Mouse (Mus musculus) lung, embryonic 16.5 days (tissue): ENCODE data around the gene Olfr893. TPM values are rescaled to one million over a fixed set of nuclear protein-coding genes. Genes with fewer than 3 reads are reported as not detected.
"Not testable (repeated sequence)": the region's sequence is repeated elsewhere in the genome, so short reads cannot be mapped to it uniquely, and the experiment has no call there.

Experiments
- ATAC-seq: fragments of 200-750 bp; cut with Nextera tagmentation; 2 replicates; pipeline ENCODE4 v1.8.0; 2017; ENCODE audit warnings: low read depth, mild to moderate bottlenecking, moderate library complexity
- H3K27ac ChIP-seq: fragments of 300-500 bp; sonication (generic); 2 replicates; pipeline ENCODE4 v1.5.1; 2014; ENCODE audit warnings: mild to moderate bottlenecking, control low read depth, low read length
- H3K27me3 ChIP-seq: fragments of 300-500 bp; sonication (generic); 2 replicates; pipeline ENCODE4 v1.6.1; 2014; ENCODE audit warnings: low read depth, low read length, mixed read lengths; ENCODE audit not compliant: control insufficient read depth, insufficient read depth
- H3K36me3 ChIP-seq: fragments of 300-500 bp; sonication (generic); 2 replicates; pipeline ENCODE4 v1.6.1; 2014; ENCODE audit warnings: low read length; ENCODE audit not compliant: control insufficient read depth, insufficient read depth
- H3K4me1 ChIP-seq: fragments of 300-500 bp; sonication (generic); replicated peaks from 2 replicates; pipeline ENCODE4 v1.6.1; 2014; ENCODE audit warnings: low read length, mixed read lengths; ENCODE audit not compliant: control insufficient read depth, insufficient read depth
- H3K4me2 ChIP-seq: fragments of 300-500 bp; sonication (generic); 2 replicates; pipeline ENCODE4 v1.6.1; 2014; ENCODE audit warnings: low read depth, low read length, control low read depth
- H3K4me3 ChIP-seq: fragments of 300-500 bp; sonication (generic); 2 replicates; pipeline ENCODE4 v1.5.1; 2014; ENCODE audit warnings: mild to moderate bottlenecking, low read length, control low read depth
- H3K9ac ChIP-seq: fragments of 300-500 bp; sonication (generic); 2 replicates; pipeline ENCODE4 v1.6.1; 2014; ENCODE audit warnings: low read length, control low read depth
- H3K9me3 ChIP-seq: fragments of 300-500 bp; sonication (generic); 2 replicates; pipeline ENCODE4 v1.6.1; 2016; ENCODE audit warnings: low read length; ENCODE audit not compliant: control insufficient read depth
- WGBS: fragments of 180-500 bp; shearing (Covaris S2); extraction: QIAGEN DNeasy Blood & Tissue Kit; methylation state at CpG from one replicate; pipeline ENCODE4 v1.1.7; 2014; 5-methylcytosine and 5-hydroxymethylcytosine counted together
- polyA plus RNA-seq: library from polyadenylated mRNA; unstranded; fragments of >200 nt; fragmentation: Nextera tagmentation; extraction: Ambion mirVana; gene quantifications from 2 replicates; pipeline ENCODE4 v1.2.1, GENCODE M21; 2015

Olfr893 gene
- polyA plus RNA-seq = not detected in 2 replicates

DNA sequence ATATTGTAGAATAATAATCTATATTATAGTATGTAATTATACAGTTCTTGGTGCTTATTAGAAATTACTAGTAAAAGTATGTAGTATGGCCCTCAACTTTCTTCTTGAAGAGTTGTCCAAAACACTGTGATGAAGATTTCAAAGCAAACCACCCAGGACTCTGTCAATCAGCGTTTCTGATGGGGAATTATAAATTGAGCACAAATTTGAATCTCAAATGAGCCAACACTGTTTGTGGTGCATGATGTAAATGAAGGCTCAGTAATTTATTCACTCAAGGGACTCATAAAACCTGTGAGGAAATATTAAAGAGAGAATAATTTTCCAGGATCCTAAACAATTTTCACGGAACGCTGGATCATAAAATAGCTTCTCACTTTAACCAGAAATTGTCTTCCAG, at the start of gene Olfr893:
Olfr893 (plus strand) TSS at position 301 of the 400 bp plus-strand sequence.
- Histone ChIP-seq H3K36me3 (no peaks in the 10 kb centered on the region), H3K4me3 (no peak within 1 kb of the TSS), H3K27ac (no peak within 1 kb of the TSS), H3K4me2 (no peak within 1 kb of the TSS), H3K9me3 (no peaks in the 10 kb centered on the region), H3K9ac (no peak within 1 kb of the TSS), H3K4me1 (no peaks in the 10 kb centered on the region), H3K27me3 (no peaks in the 10 kb centered on the region)
- WGBS = 90% methylated on average over 3 of the region's 3 CpGs
- ATAC-seq = no peak

DNA sequence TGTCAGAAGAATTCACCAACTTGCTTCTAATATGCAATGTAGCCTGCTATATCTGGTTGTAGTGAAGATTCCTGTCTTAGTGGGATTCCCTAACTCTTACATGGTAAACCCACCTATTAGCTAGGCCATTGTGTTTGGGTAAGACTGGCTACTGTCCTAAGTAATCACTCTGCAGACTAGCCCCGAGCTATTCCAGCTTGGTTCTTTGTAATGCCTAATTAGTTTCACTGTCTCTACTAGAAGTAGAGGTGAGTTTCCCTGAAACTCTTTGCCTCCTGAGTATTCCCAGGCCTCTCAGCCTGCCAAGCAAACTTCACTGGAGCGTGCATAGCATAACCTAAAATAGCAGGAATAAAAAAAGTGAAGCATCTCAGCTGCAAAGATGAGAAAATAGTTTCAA, 39.8 kb upstream of the Olfr893 start:
- H3K4me1 ChIP-seq, H3K4me3 ChIP-seq, H3K9me3 ChIP-seq, ATAC-seq, H3K27ac ChIP-seq, H3K9ac ChIP-seq, H3K4me2 ChIP-seq, H3K36me3 ChIP-seq, H3K27me3 ChIP-seq: not testable (repeated sequence)
- 53% methylated on average over 2 of the region's 2 CpGs for WGBS

DNA sequence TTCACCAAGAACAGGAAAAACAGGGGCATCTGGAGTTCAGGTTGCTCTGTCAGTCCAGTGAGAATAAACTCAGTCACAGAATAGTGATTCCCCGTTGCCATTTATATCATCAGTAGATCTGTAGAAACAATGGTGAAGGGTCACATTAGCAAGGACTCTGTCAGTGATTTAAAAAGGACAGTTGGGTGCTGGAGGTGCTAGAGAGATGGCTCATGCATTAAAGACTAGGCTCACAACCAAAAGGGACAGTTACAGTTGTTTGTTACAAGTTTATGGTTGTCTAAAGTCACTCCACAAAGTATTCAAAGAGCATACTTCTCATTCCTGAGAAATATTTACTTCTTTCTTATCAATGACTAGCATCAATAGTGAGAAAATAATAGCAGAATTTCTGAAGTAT, 27.4 kb upstream of the Olfr893 start, which contains the start of gene Olfr891:
Olfr891 (minus strand) TSS at position 101 of the 400 bp plus-strand sequence.
- no peak within 1 kb of the TSS for H3K27ac ChIP-seq
- no peaks in the 10 kb centered on the region for H3K4me1 ChIP-seq
- H3K4me3 ChIP-seq = no peak within 1 kb of the TSS
- H3K9ac ChIP-seq = no peak within 1 kb of the TSS
- WGBS = 65% methylated on average over 1 of the region's 1 CpGs
- ATAC-seq = no peak
- H3K36me3 ChIP-seq = no peaks in the 10 kb centered on the region
- H3K9me3 ChIP-seq = no peaks in the 10 kb centered on the region
- no peaks in the 10 kb centered on the region for H3K27me3 ChIP-seq
- no peak within 1 kb of the TSS for H3K4me2 ChIP-seq

DNA sequence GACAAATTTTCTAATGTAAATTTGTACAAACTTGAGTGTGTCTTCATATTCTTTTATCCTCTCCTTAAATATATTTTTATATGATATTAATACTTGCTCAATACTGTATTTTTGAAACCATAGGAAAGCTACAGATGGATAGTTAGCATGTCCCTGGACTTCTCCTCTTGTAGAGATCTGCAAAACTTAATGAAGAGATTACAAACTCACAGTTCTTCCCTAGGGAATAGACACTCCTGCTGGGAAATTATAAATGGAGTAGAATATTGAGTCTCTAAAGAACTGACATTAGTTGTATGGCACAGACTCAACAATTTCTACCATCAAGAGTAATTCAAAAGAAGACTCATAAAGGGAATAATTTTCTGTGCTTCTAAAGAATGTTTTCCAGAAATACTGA, 9.6 kb downstream of the Olfr893 start, which contains the start of gene Olfr894:
Olfr894 (plus strand) TSS at position 301 of the 400 bp plus-strand sequence.
- no peaks in the 10 kb centered on the region for H3K9me3 ChIP-seq
- no peak within 1 kb of the TSS for H3K27ac ChIP-seq
- H3K36me3 ChIP-seq = no peaks in the 10 kb centered on the region
- H3K27me3 ChIP-seq = no peaks in the 10 kb centered on the region
- no peak within 1 kb of the TSS for H3K9ac ChIP-seq
- no peak for ATAC-seq
- no peaks in the 10 kb centered on the region for H3K4me1 ChIP-seq
- no peak within 1 kb of the TSS for H3K4me2 ChIP-seq
- H3K4me3 ChIP-seq = no peak within 1 kb of the TSS

DNA sequence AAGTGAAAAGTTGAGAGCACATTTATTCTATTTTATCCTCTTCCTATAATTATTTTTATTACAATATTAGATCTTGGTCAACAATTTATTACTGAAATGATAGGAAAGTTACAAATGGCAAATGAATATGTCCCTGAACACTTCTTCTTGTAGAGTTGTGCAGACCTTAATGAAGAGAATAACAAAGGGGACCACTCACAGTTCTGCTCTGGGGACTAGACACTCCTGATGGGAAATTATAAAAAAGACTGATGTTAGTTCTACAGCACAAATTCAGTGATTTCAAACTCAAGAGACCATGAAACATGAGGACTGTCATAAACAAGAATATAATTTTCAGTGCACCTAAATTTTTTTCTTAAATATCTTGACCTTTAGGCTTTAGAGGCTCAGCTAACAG, 44.3 kb downstream of the Olfr893 start, which contains the start of gene Olfr143:
Olfr143 (plus strand) TSS at position 301 of the 400 bp plus-strand sequence.
- H3K27me3 ChIP-seq = no peaks in the 10 kb centered on the region
- no peak within 1 kb of the TSS for H3K4me3 ChIP-seq
- no peaks in the 10 kb centered on the region for H3K9me3 ChIP-seq
- ATAC-seq = no peak
- H3K4me1 ChIP-seq = no peaks in the 10 kb centered on the region
- H3K27ac ChIP-seq = no peak within 1 kb of the TSS
- H3K36me3 ChIP-seq = no peaks in the 10 kb centered on the region
- no peak within 1 kb of the TSS for H3K4me2 ChIP-seq
- no peak within 1 kb of the TSS for H3K9ac ChIP-seq

Other genes with a start within 250 kb of the Olfr893 start
- not detected in 2 replicates for gene Olfr881, start 216.5 kb upstream of the Olfr893 start, polyA plus RNA-seq
- gene Olfr883, start 182.6 kb upstream of the Olfr893 start, polyA plus RNA-seq = not detected in 2 replicates
- not detected in 2 replicates for gene Olfr884, start 161.8 kb upstream of the Olfr893 start, polyA plus RNA-seq
- not detected in 2 replicates for gene Olfr885, start 147.0 kb upstream of the Olfr893 start, polyA plus RNA-seq
- not detected in 2 replicates for gene Olfr887, start 124.3 kb upstream of the Olfr893 start, polyA plus RNA-seq
- not detected in 2 replicates for gene Olfr888, start 100.2 kb upstream of the Olfr893 start, polyA plus RNA-seq
- gene Olfr889, start 93.2 kb upstream of the Olfr893 start, polyA plus RNA-seq = 0.04 TPM in 1 of 2 replicates, not detected in the other
- not detected in 2 replicates for gene Olfr890, start 65.8 kb upstream of the Olfr893 start, polyA plus RNA-seq
- not detected in 2 replicates for gene Olfr891, start 27.5 kb upstream of the Olfr893 start, polyA plus RNA-seq
- gene Olfr894, start 9.7 kb downstream of the Olfr893 start, polyA plus RNA-seq = not detected in 2 replicates
- not detected in 2 replicates for gene Olfr143, start 44.4 kb downstream of the Olfr893 start, polyA plus RNA-seq
- gene Olfr895, start 59.5 kb downstream of the Olfr893 start, polyA plus RNA-seq = not detected in 2 replicates
- gene Olfr896-ps1, start 82.7 kb downstream of the Olfr893 start, polyA plus RNA-seq = not detected in 2 replicates
- gene Olfr25, start 120.7 kb downstream of the Olfr893 start, polyA plus RNA-seq = not detected in 2 replicates
- not detected in 2 replicates for gene Olfr898, start 140.0 kb downstream of the Olfr893 start, polyA plus RNA-seq
- gene Olfr250, start 158.5 kb downstream of the Olfr893 start, polyA plus RNA-seq = not detected in 2 replicates
- not detected in 2 replicates for gene Olfr251, start 168.7 kb downstream of the Olfr893 start, polyA plus RNA-seq
- gene Olfr147, start 193.3 kb downstream of the Olfr893 start, polyA plus RNA-seq = not detected in 2 replicates
- gene Olfr901, start 221.1 kb downstream of the Olfr893 start, polyA plus RNA-seq = not detected in 2 replicates
- not detected in 2 replicates for gene Olfr902, start 239.3 kb downstream of the Olfr893 start, polyA plus RNA-seq